Comparison of ENCODE assay signal across 28 mouse cellular contexts in genomic region chr15:59731129-59731528, GRCm38 (mm10).
DNase-seq lines count a peak whose midpoint lies in the region; ATAC-seq lines count a peak whose summit lies in the region.
"Had no signal": no experiment of that assay in that cellular context is flagged by ENCODE, and none has a peak within 500 bp of the region (broad histone marks: within the 10 kb centered on the region; RNA-seq: fewer than 3 reads in every experiment).

No protein-coding gene starts in this region.

- H3K36me3 ChIP-seq in heart, embryonic 12.5 days = no peaks in the 10 kb centered on the region
- no peaks in the 10 kb centered on the region for H3K36me3 ChIP-seq in hindbrain, embryonic 16.5 days (ENCODE audit: control insufficient read depth, insufficient read depth, low read length)
- H3K36me3 ChIP-seq: embryonic facial prominence, embryonic 15.5 days; G1E; heart, embryonic 13.5 days; hindbrain, embryonic 12.5 days; midbrain, embryonic 15.5 days; neural tube, embryonic 15.5 days had no signal

- H3K4me1 ChIP-seq in heart, embryonic 12.5 days (replicated peaks) = peaks cover 3% of the 10 kb centered on the region; the same call in 1 of the 2 replicates
- no peaks in the 10 kb centered on the region for H3K4me1 ChIP-seq in hindbrain, embryonic 16.5 days (ENCODE audit: control insufficient read depth, insufficient read depth, low read depth, low read length)
- H3K4me1 ChIP-seq: hindbrain, embryonic 12.5 days; midbrain, embryonic 15.5 days; neural tube, embryonic 15.5 days had no signal

- DNase-seq in adrenal gland, postnatal 14 days = peak; percentile 5
- no peak for DNase-seq in adrenal gland, postnatal 25 days
- peak; percentile 62 for DNase-seq in NIH3T3 (ENCODE audit: low read depth)
- peak; percentile 89 for DNase-seq in gonadal fat pad, adult 2 months (ENCODE audit: low read depth)
- DNase-seq in Muller cell, postnatal 12 days (ENCODE audit: inconsistent ontology term) = no peak
- DNase-seq: adrenal gland, adult 8-10 months; cerebellum, adult 8-10 months; gastrocnemius, postnatal 10 days; heart, adult 18-20 months; kidney, adult 2 months; kidney, postnatal 10 days; liver, postnatal 0 days; right cerebral cortex, postnatal 14 days; thymus, adult 2 months; thymus, postnatal 4 days had no signal

- ATAC-seq in heart, embryonic 12.5 days (ENCODE audit: insufficient number of reproducible peaks, low FRiP score) = no peak
- ATAC-seq in granulocyte monocyte progenitor cell, adult 5-6 weeks (replicated peaks; ENCODE audit: poor library complexity, severe bottlenecking) = no peak
- ATAC-seq in hindbrain, embryonic 16.5 days = no peak
- ATAC-seq: forebrain, embryonic 16.5 days; liver, postnatal 0 days; lung, postnatal 0 days; midbrain, embryonic 15.5 days had no signal

- H3K27me3 ChIP-seq in heart, embryonic 12.5 days (replicated peaks) = no peaks in the 10 kb centered on the region
- H3K27me3 ChIP-seq in hindbrain, embryonic 16.5 days (replicated peaks; ENCODE audit: control insufficient read depth, insufficient read depth, low read length) = no peaks in the 10 kb centered on the region
- H3K27me3 ChIP-seq: embryonic facial prominence, embryonic 15.5 days; heart, embryonic 13.5 days; hindbrain, embryonic 12.5 days; midbrain, embryonic 15.5 days; neural tube, embryonic 15.5 days had no signal

- no peak overlapping the region for H3K9ac ChIP-seq in heart, embryonic 12.5 days
- no peak overlapping the region for H3K9ac ChIP-seq in hindbrain, embryonic 16.5 days (ENCODE audit: low read depth, low read length)
- H3K9ac ChIP-seq: embryonic facial prominence, embryonic 15.5 days; heart, embryonic 13.5 days; hindbrain, embryonic 12.5 days; liver, postnatal 0 days; midbrain, embryonic 15.5 days; neural tube, embryonic 15.5 days had no signal

- H3K27ac ChIP-seq in heart, embryonic 12.5 days (ENCODE audit: poor library complexity, severe bottlenecking) = no peak overlapping the region
- H3K27ac ChIP-seq in hindbrain, embryonic 16.5 days (ENCODE audit: low read depth, low read length) = no peak overlapping the region
- H3K27ac ChIP-seq: embryonic facial prominence, embryonic 15.5 days; heart, embryonic 13.5 days; hindbrain, embryonic 12.5 days; macrophage; midbrain, embryonic 15.5 days; neural tube, embryonic 15.5 days; stomach, postnatal 0 days had no signal

- H3K4me3 ChIP-seq in heart, embryonic 12.5 days = no peak overlapping the region
- H3K4me3 ChIP-seq in hindbrain, embryonic 16.5 days (ENCODE audit: low read length) = no peak overlapping the region
- H3K4me3 ChIP-seq: embryonic facial prominence, embryonic 15.5 days; heart, embryonic 13.5 days; hindbrain, embryonic 12.5 days; midbrain, embryonic 15.5 days; neural tube, embryonic 15.5 days had no signal

- H3K9me3 ChIP-seq in heart, embryonic 12.5 days (replicated peaks) = no peaks in the 10 kb centered on the region
- no peaks in the 10 kb centered on the region for H3K9me3 ChIP-seq in hindbrain, embryonic 16.5 days (ENCODE audit: control insufficient read depth, low read length)
- H3K9me3 ChIP-seq: embryonic facial prominence, embryonic 15.5 days; G1E; heart, embryonic 13.5 days; hindbrain, embryonic 12.5 days; midbrain, embryonic 15.5 days; neural tube, embryonic 15.5 days had no signal

- no peak overlapping the region for H3K4me2 ChIP-seq in heart, embryonic 12.5 days
- no peak overlapping the region for H3K4me2 ChIP-seq in hindbrain, embryonic 16.5 days (ENCODE audit: low read length)
- H3K4me2 ChIP-seq: embryonic facial prominence, embryonic 15.5 days; heart, embryonic 13.5 days; hindbrain, embryonic 12.5 days; midbrain, embryonic 15.5 days; neural tube, embryonic 15.5 days had no signal

- WGBS in heart, embryonic 12.5 days = 78% methylated on average over 8 of the region's 8 CpGs
- 84% methylated on average over 8 of the region's 8 CpGs for WGBS in hindbrain, embryonic 16.5 days

Comparison
In these comparisons a context has a peak if more than half of its experiments do, and no peak if none do; other contexts are left out.
1. DNase-seq: peak in adrenal gland, postnatal 14 days (single experiment), NIH3T3 (single experiment) and gonadal fat pad, adult 2 months (single experiment); none in adrenal gland, postnatal 25 days (single experiment) and Muller cell, postnatal 12 days (single experiment).